Mouse (Mus musculus) limb, embryonic 10.5 days (tissue): ENCODE measurements at regions not wholly inside any gene's neighbourhood (a gene's known extent, or its start where the extent isn't known, plus 50 kb on each side); places are given as distances from the start of the nearest gene placed in this dataset.
A peak's percentile ranks its signal among the peaks of the same experiment; 100 is the strongest.
"Not testable (repeated sequence)": the region's sequence is repeated elsewhere in the genome, so short reads cannot be mapped to it uniquely, and the experiment has no call there.

Source experiments
- DNase-seq: peaks from one replicate; pipeline ENCODE4 v3.0.0-alpha.2; 2017; ENCODE audit warnings: low spot score
- H3K27ac ChIP-seq: fragments of 300-500 bp; sonication (generic); 2 replicates; pipeline ENCODE4 v1.5.1; 2016; ENCODE audit warnings: mild to moderate bottlenecking
- H3K27me3 ChIP-seq: fragments of 300-500 bp; sonication (generic); 2 replicates; pipeline ENCODE4 v1.6.1; 2016; ENCODE audit warnings: low read depth, mild to moderate bottlenecking; ENCODE audit not compliant: poor library complexity, severe bottlenecking
- H3K36me3 ChIP-seq: fragments of 300-500 bp; sonication (generic); 2 replicates; pipeline ENCODE4 v1.6.1; 2016; ENCODE audit warnings: mild to moderate bottlenecking, moderate library complexity
- H3K4me1 ChIP-seq: fragments of 300-500 bp; sonication (generic); 2 replicates; pipeline ENCODE4 v1.6.1; 2016
- H3K4me3 ChIP-seq: fragments of 300-500 bp; sonication (generic); 2 replicates; pipeline ENCODE4 v1.5.1; 2016; ENCODE audit warnings: mild to moderate bottlenecking, moderate library complexity
- H3K9me3 ChIP-seq: fragments of 300-500 bp; sonication (generic); replicated peaks from 2 replicates; pipeline ENCODE4 v1.6.1; 2016; ENCODE audit warnings: mild to moderate bottlenecking
- WGBS: fragments of 180-500 bp; shearing (Covaris S2); methylation state at CpG from one replicate; pipeline ENCODE4 v1.1.7; 2016; 5-methylcytosine and 5-hydroxymethylcytosine counted together

DNA sequence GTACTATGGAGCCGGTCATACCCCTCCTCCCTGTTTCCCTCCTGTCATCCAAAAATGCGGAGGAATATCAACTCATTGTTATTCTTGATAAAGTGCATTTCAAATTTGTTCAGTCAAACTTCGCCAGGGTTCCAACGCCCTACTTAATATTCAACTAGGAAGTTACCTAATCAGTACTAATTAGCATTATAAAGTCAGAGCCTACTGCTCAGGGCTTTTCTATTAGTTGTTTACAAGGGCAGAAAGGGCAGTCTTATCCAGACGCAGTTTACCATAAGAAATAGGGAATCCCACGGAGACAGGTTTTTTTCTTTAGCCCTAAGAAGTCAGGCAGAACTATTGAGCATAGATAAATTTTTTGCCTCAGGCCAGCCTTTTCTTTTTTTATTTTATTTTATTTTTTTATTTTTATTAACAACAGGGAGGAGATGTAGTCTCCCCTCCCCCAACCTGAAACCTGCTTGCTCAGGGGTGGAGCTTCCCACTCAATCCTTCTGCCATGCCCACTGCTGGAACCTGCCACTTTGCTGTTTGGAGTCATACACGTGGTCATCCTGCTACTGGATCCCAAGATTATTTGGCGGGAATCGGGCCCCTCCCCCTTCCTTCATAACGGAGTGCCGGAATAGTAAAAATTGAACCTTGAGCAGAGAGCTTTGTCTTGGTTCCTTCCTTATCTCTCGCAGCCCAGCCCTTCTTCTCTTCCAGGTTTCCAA lies 632.9 kb downstream of the Cypt12 start:
- not testable (repeated sequence) for H3K9me3 ChIP-seq, H3K4me1 ChIP-seq, H3K27me3 ChIP-seq, DNase-seq, H3K36me3 ChIP-seq, H3K27ac ChIP-seq, H3K4me3 ChIP-seq
- 69% methylated on average over 12 of the region's 12 CpGs for WGBS

DNA sequence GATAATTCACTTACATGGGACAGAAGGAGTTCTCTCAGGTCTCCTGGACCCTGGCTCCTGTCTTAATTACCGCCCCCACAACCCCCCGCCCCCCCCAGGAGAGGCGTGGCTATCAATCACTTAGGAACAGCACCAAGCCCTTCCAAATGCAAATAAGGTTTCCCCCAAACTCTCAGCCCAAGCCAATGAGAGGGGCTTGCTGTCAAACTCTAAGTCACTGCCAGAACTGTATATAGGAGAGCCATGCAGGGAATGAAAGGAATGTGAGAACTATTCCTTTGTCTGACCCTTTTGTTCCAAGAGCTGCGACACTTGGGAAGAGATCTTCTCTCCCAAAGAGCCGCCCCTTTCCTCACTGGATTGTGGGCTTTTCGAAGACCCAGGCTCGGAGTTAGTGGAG lies 672.4 kb downstream of the Cypt12 start:
- H3K27me3 ChIP-seq, result no peaks in the 10 kb centered on the region
- DNase-seq, result no peak

DNA sequence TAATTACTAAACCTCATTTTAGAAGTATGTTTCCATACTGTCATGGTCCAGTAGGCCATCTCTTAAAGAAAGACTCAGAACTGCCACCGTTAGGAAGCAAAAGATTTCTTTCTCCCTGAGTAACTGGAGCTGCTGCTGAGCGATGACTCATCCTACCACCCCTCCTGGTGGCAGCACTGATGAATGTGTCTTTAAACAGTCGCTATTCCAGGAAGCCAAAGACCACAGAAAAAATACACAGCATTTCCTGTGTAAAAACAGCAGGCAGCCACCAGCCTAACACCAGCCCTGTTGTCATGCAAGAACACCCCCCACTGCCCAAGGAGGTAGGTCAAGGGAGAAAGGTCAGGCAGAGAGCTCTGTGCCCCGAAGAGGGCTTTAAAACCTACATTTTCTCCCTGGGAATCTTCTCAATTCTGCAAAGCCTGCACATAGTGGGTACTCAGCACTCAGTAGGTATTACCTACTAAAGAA lies 675.7 kb downstream of the Cypt12 start:
- no peak overlapping the region for H3K4me3 ChIP-seq
- no peaks in the 10 kb centered on the region for H3K9me3 ChIP-seq
- peak overlapping the region; percentile 73 for H3K27ac ChIP-seq
- peaks cover 43% of the 10 kb centered on the region for H3K4me1 ChIP-seq
- WGBS, result 2% methylated on average over 4 of the region's 4 CpGs
- H3K36me3 ChIP-seq, result no peaks in the 10 kb centered on the region
- no peaks in the 10 kb centered on the region for H3K27me3 ChIP-seq
- DNase-seq, result peak; percentile 51

More for the DNA sequence above, 672.4 kb downstream of the Cypt12 start:
- Histone ChIP-seq H3K27ac (no peak overlapping the region; the same call in 1 of the 2 replicates), H3K4me1 (peaks cover 30% of the 10 kb centered on the region), H3K36me3 (no peaks in the 10 kb centered on the region), H3K4me3 (no peak overlapping the region), H3K9me3 (no peaks in the 10 kb centered on the region)
- whole genome bisulfite sequencing, result 22% methylated on average over 7 of the region's 7 CpGs

DNA sequence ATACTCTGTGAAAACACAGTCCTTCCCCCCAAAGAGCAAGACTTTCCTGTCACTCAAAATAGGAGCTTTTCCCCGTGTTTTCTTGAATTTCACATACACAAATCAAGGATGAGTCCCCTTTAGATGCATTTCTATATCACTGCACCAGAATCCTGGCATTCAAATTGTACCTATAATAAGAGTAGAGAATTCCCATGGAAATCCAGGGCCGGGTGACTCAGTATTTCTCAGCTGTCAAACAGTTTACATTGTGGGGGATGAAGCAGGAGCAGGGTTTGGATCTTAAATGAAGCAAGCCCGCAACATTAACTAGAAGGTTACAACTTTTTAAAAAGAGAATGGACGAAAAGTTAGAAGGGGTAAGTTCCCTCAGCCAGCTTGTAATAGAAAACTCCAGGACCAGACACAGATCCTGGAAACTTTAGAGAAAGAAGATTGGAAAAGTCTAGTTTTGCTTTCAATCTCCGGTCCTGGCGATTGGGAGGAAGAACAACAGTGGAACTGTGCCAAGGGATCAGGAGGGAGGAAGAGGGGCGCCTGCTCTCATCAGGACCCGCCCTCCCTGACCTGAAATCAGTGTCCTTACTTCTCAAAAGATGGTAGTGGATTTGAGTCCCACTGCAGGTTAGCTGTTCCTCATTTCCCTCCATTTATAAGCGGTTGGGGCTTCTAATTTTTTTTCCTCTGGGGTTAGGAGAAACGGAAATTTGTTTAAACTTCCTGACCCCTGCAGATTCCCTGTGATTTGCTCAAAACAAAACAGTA lies 676.4 kb downstream of the Cypt12 start:
- Histone ChIP-seq H3K36me3 (no peaks in the 10 kb centered on the region), H3K27ac (peak overlapping the region; percentile 73), H3K4me1 (peaks cover 43% of the 10 kb centered on the region), H3K9me3 (no peaks in the 10 kb centered on the region), H3K27me3 (no peaks in the 10 kb centered on the region), H3K4me3 (peak overlapping the region; percentile 44)
- WGBS, result 6% methylated on average over 10 of the region's 10 CpGs
- DNase-seq, result peak; percentile 35

DNA sequence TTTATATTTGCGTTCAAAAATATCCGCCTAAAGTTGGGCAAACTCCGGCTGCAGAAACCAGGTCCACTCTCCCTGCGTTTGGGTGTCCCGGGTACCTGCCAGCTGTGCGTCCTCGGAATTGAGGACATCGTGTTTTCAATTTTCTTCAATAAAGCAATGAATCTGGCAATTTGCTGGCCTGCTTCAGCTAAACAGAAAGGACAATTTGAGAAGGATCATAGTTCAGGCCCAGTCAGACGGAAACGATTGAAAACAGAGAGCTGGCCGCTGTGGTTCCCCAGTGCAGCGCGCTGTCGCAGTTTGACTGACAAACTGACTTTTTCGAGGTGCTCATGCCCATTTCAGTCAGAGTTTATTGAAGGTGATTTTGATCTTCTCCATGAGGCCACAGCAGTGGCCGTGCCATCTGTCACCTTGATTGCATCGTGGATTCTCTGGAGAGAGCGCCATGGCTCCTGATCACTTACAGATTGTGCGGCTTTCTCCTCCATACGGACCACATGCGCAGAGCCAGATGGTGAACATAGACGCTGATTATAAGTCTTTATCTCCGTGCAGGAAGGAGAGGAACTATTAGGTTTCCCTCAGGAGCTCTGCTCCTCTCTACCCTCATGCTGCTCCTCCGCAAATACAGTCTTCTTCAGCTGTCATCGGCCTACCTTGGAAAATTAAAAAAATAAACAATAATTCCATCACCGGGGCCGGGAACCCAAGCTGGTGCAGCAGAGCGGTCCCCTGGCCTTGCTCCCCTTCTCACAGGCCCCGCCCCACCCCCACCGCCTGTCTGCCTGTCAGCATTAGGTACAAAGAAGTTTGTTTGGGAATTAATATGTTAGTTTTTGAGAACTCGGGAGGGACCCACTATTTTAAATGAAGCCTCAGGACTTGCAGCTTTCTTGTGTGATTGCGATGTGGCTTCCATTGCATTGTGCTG lies 677.5 kb downstream of the Cypt12 start:
- Histone ChIP-seq H3K9me3 (no peaks in the 10 kb centered on the region), H3K27me3 (no peaks in the 10 kb centered on the region), H3K27ac (peak overlapping the region; percentile 73), H3K4me3 (peak overlapping the region; percentile 44), H3K36me3 (no peaks in the 10 kb centered on the region), H3K4me1 (peaks cover 41% of the 10 kb centered on the region)
- peak; percentile 71 for DNase-seq
- 2% methylated on average over 32 of the region's 32 CpGs for WGBS

DNA sequence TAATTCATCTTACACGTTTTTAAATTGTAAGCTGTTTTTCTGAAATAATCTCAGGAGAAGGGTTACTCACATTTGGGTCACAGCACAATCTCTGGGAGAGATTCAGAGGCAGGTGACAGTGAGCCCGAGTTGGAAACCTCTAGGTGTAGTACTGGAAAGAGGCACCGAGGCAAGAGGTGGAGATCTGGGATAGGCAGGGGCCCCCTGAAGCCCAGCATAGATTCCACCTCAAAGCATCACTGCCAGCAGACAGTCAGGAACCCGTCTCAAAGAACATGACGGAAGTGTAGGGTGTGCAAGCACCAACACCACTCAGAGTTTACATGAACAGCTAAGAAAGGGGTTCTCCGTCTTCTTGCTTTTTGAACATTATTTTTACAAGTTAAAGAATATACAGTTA lies 678.2 kb downstream of the Cypt12 start:
- no peak for DNase-seq

DNA sequence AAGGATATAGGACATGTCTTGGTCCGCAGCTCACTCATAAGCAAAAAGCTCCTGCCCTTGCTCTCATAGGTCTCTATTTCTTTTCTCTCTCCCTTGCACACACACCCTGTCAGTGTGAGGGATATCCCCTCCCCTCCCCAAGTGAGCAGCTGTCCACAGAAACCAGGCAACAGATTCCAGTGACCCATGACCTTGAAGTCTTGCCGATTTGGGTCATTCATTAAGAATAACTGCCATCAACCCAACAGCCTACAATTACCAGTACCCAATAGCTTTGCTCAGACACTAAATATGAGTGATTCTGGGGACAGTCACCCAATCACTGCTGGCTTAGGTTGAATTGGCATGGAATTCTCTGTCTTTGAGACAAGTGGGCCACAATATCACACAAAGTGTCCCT lies 678.6 kb downstream of the Cypt12 start:
- DNase-seq, result no peak
- Histone ChIP-seq H3K36me3 (no peaks in the 10 kb centered on the region), H3K27ac (no peak overlapping the region), H3K4me3 (no peak overlapping the region), H3K27me3 (no peaks in the 10 kb centered on the region), H3K4me1 (peaks cover 39% of the 10 kb centered on the region), H3K9me3 (no peaks in the 10 kb centered on the region)
- WGBS, result 54% methylated on average over 2 of the region's 2 CpGs

More for the DNA sequence above, 678.2 kb downstream of the Cypt12 start:
- 41% methylated on average over 6 of the region's 6 CpGs for WGBS
- Histone ChIP-seq H3K36me3 (no peaks in the 10 kb centered on the region), H3K4me3 (no peak overlapping the region), H3K27ac (0 out of 2 replicates have a peak overlapping the region, but pooled peaks have one; percentile 73), H3K9me3 (no peaks in the 10 kb centered on the region), H3K4me1 (peaks cover 39% of the 10 kb centered on the region), H3K27me3 (no peaks in the 10 kb centered on the region)

DNA sequence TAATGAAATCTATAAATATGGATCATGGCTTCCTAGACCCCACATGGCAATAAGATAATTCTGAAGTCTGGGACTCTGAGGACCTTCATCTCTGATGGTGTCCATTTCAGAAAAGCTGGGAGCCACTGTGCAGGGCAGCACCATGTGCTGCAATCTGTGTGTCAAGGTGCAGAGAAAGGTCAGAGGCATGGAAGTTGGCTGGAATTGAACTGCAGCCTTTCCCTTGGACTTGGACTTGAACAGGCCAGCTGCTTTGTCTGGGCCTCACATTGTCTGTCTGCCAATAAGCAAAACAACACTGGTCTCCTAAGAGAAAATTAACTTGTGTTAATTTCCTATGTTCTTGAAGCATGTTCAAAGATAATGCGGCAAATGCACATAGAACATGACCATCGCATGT lies 681.0 kb downstream of the Cypt12 start:
- Histone ChIP-seq H3K4me3 (no peak overlapping the region), H3K9me3 (no peaks in the 10 kb centered on the region), H3K27ac (no peak overlapping the region), H3K36me3 (no peaks in the 10 kb centered on the region), H3K4me1 (peaks cover 27% of the 10 kb centered on the region), H3K27me3 (no peaks in the 10 kb centered on the region)
- 92% methylated on average over 2 of the region's 2 CpGs for WGBS
- DNase-seq, result no peak

DNA sequence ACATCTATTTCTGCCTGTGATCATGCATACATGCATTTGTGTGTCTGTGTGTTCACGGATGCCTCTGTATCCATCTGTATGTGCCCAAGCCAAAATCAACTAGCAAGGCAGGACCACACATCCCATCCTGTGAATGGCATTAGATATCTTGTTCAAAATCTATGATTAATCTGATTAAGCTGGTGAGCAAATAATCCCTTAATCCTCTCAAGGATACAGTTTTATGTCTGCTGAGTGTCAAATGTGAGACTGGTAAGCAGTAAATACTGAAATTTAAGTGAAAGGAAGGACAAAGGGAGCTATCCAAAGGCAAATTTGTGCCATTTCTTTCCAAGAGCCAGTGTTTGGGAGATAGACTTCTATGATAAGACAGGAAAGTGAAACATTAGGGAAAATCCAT lies 683.4 kb downstream of the Cypt12 start:
- DNase-seq, result no peak
- no peak overlapping the region for H3K27ac ChIP-seq
- 94% methylated on average over 1 of the region's 1 CpGs for WGBS
- no peak overlapping the region for H3K4me3 ChIP-seq
- H3K27me3 ChIP-seq, result no peaks in the 10 kb centered on the region
- no peaks in the 10 kb centered on the region for H3K9me3 ChIP-seq
- H3K4me1 ChIP-seq, result peaks cover 3% of the 10 kb centered on the region
- no peaks in the 10 kb centered on the region for H3K36me3 ChIP-seq

DNA sequence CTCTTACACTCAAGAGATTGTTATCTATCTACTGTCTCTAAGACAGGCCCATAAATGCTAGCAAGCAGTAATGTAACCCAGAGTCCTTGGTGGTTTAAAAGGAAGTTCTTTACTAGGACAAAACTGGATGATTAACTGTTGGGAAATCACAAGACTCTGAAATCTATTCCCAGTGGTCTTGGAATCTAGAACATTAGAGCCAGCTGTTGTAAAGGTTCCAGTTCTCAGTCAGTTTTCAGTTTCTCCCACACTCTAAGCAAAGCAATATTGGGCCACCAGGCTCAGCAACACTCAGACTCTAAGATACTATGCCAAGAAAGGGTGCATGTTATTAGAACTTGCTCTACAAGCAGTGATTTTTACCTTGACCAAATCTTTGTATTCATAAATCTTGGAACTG lies 686.6 kb downstream of the Cypt12 start:
- Histone ChIP-seq H3K27ac (no peak overlapping the region), H3K27me3 (no peaks in the 10 kb centered on the region), H3K9me3 (no peaks in the 10 kb centered on the region), H3K36me3 (no peaks in the 10 kb centered on the region), H3K4me1 (no peaks in the 10 kb centered on the region), H3K4me3 (no peak overlapping the region)
- no peak for DNase-seq

DNA sequence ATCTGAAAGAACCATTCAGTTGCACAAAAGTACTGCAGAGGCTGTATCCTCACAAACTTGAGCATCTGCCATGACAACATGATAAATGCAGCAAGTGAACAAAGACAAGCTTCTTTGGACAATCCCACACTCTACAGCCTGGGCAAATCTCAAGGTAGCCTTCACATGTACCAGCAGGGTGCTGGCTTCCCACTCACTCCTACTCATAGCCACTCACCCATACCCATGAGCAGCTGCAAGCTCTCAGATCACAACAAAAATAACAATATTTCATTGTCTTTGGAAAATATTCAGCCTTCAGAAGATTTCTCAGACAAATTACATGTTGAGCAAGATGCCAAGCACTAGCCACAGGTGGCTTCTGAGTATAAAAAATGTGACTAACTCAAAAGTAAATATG lies 689.3 kb downstream of the Cypt12 start:
- Histone ChIP-seq H3K9me3 (no peaks in the 10 kb centered on the region), H3K27me3 (no peaks in the 10 kb centered on the region), H3K36me3 (no peaks in the 10 kb centered on the region), H3K4me3 (no peak overlapping the region), H3K4me1 (no peaks in the 10 kb centered on the region), H3K27ac (no peak overlapping the region)
- DNase-seq, result no peak

DNA sequence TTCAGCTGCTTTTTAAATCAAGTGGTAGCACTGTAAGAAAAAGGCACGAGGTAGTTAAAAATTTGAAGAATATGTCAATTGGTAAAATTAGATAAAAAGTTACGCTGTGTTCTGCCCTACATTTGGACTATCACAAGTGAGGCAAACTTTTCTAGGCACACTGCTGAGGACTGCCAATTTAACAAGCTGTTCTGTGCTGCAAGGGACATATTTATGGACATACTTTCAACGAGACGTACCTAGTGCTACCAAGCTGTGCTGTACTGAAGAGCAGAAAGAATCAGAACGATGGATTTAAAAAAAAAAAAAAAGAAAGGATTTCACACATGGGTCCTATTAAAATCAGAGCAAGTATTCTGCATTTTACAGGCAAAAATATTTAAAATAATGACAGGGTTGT lies 692.1 kb downstream of the Cypt12 start:
- Histone ChIP-seq H3K27ac (no peak overlapping the region), H3K9me3 (no peaks in the 10 kb centered on the region), H3K27me3 (no peaks in the 10 kb centered on the region), H3K4me1 (no peaks in the 10 kb centered on the region), H3K4me3 (no peak overlapping the region), H3K36me3 (no peaks in the 10 kb centered on the region)
- WGBS, result 78% methylated on average over 5 of the region's 5 CpGs
- no peak for DNase-seq

DNA sequence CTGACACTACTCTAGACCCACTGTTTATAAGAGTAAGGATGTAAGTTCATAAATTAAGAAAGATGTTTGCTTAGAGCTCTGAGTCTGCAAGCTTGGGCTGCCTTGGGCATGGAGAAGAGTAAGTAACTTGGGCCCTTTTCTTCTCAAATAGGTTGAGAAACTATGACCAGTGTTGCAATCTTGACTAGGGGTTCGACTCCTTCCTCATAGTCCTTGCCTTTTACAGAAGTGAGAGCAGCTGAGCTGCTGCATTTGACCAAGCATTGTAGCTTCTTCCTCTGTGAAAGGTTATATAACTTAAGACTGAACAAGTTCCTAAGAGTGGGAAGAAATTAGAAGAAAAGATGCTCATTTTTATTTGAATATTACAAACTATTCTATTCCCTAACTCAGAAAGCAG lies 693.5 kb downstream of the Cypt12 start:
- no peaks in the 10 kb centered on the region for H3K4me1 ChIP-seq
- 92% methylated on average over 1 of the region's 1 CpGs for WGBS
- DNase-seq, result no peak
- H3K27me3 ChIP-seq, result no peaks in the 10 kb centered on the region
- H3K27ac ChIP-seq, result no peak overlapping the region
- H3K4me3 ChIP-seq, result no peak overlapping the region
- H3K36me3 ChIP-seq, result no peaks in the 10 kb centered on the region
- no peaks in the 10 kb centered on the region for H3K9me3 ChIP-seq
